ENCODE assay signal across 18 mouse cellular contexts in the genomic region with DNA sequence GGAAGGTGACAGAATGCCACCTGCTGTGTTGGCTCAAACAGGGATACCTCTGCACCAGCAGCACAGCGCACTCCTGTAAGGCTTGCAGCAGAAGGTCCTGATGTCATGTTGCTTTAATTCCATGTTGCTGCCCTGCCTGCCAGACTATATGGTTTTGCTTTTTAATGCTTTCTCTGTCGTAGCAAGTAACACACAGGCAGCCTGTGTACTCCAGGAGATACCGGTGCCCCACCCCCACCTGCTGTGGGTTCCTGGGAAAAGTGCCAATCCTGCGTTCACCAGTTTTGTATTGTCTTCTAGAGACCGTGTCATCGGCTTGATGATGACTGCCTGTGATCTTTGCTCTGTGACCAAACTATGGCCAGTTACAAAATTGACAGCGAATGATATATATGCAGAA. TPM values are rescaled to one million over a fixed set of nuclear protein-coding genes. Genes with fewer than 3 reads are reported as not detected.
A peak's percentile ranks its signal among the peaks of the same experiment; 100 is the strongest.
DNase-seq lines count a peak whose midpoint lies in the region; ATAC-seq and TF ChIP-seq lines count a peak whose summit lies in the region.
"Had no signal": no experiment of that assay in that cellular context is flagged by ENCODE, and none has a peak within 500 bp of the region (broad histone marks: within the 10 kb centered on the region; RNA-seq: fewer than 3 reads in every experiment).

No protein-coding gene starts in this region.

- 34% methylated on average over 7 of the region's 7 CpGs for WGBS in hindbrain, postnatal 0 days
- WGBS in hindbrain, embryonic 10.5 days, result 62% methylated on average over 7 of the region's 7 CpGs

- H3K4me2 ChIP-seq in hindbrain, postnatal 0 days (ENCODE audit: low read depth, low read length), result no peak overlapping the region
- H3K4me2 ChIP-seq: embryonic facial prominence, embryonic 13.5 days; heart, embryonic 11.5 days; hindbrain, embryonic 15.5 days had no signal

- no peak for TF ChIP-seq CTCF in hindbrain, postnatal 0 days (IDR thresholded peaks at IDR 0.05; ENCODE audit: low read depth)

- peaks cover 14% of the 10 kb centered on the region; the same call in 1 of the 2 replicates for H3K36me3 ChIP-seq in hindbrain, postnatal 0 days (ENCODE audit: insufficient read depth, low read length)
- peaks cover 7% of the 10 kb centered on the region; the same call in 1 of the 2 replicates for H3K36me3 ChIP-seq in hindbrain, embryonic 10.5 days

- no peak for ATAC-seq in hindbrain, postnatal 0 days
- no peak for ATAC-seq in erythroid progenitor cell, adult 5-6 weeks (replicated peaks; ENCODE audit: low FRiP score, poor library complexity, severe bottlenecking)
- ATAC-seq: intestine, postnatal 0 days had no signal

- peak; percentile 48 for DNase-seq in hindbrain, postnatal 0 days (ENCODE audit: low spot score)
- DNase-seq in hindbrain, embryonic 10.5 days (ENCODE audit: low spot score), result no peak
- peak; percentile 24 for DNase-seq in MN1 (ENCODE audit: low spot score)
- DNase-seq in brain, adult 2 months (ENCODE audit: low read depth, low spot score), result peak; percentile 60
- DNase-seq in cerebellum, adult 8-10 months, result peak; percentile 51
- DNase-seq in ovary, postnatal 14 days (ENCODE audit: low spot score), result no peak
- DNase-seq in adrenal gland, postnatal 14 days, result no peak
- DNase-seq: adrenal gland, adult 8-10 months; B cell, adult 2 months; heart, postnatal 10 days; lung, adult 2 months; thymus, postnatal 25 days had no signal

- no peaks in the 10 kb centered on the region for H3K9me3 ChIP-seq in hindbrain, postnatal 0 days (ENCODE audit: low read length)
- no peaks in the 10 kb centered on the region for H3K9me3 ChIP-seq in hindbrain, embryonic 10.5 days
- H3K9me3 ChIP-seq: embryonic facial prominence, embryonic 13.5 days; hindbrain, embryonic 15.5 days had no signal

- no peak overlapping the region for H3K4me3 ChIP-seq in hindbrain, postnatal 0 days (ENCODE audit: low read length)
- no peak overlapping the region for H3K4me3 ChIP-seq in hindbrain, embryonic 10.5 days
- H3K4me3 ChIP-seq: embryonic facial prominence, embryonic 13.5 days; hindbrain, embryonic 15.5 days had no signal

- no peaks in the 10 kb centered on the region for H3K4me1 ChIP-seq in hindbrain, postnatal 0 days (ENCODE audit: insufficient read depth, low read length)
- H3K4me1 ChIP-seq in hindbrain, embryonic 10.5 days (replicated peaks), result peaks cover 50% of the 10 kb centered on the region

- H3K9ac ChIP-seq in hindbrain, postnatal 0 days (replicated peaks; ENCODE audit: low read length), result no peak overlapping the region
- H3K9ac ChIP-seq: embryonic facial prominence, embryonic 13.5 days; hindbrain, embryonic 15.5 days had no signal

- no peak overlapping the region for H3K27ac ChIP-seq in hindbrain, postnatal 0 days
- H3K27ac ChIP-seq in hindbrain, embryonic 10.5 days, result no peak overlapping the region
- H3K27ac ChIP-seq: embryonic facial prominence, embryonic 13.5 days; hindbrain, embryonic 15.5 days had no signal

- no peaks in the 10 kb centered on the region for H3K27me3 ChIP-seq in hindbrain, postnatal 0 days (ENCODE audit: insufficient read depth, low read length)
- H3K27me3 ChIP-seq in hindbrain, embryonic 10.5 days (ENCODE audit: insufficient read depth, poor library complexity, severe bottlenecking), result no peaks in the 10 kb centered on the region
- H3K27me3 ChIP-seq: embryonic facial prominence, embryonic 13.5 days; hindbrain, embryonic 15.5 days had no signal

RNA-seq across cellular contexts. Expression of a gene that starts 13.7 kb away (rescaled TPM):
- total RNA-seq in hindbrain, postnatal 0 days (2014; rRNA removed), result 0.84 and 2.3 TPM in 2 replicates
- 2.8 TPM in 2 replicates for polyA plus RNA-seq in hindbrain, postnatal 0 days (2015; fragmentation: Nextera tagmentation; extraction: Ambion mirVana)
- polyA plus RNA-seq in hindbrain, embryonic 10.5 days (2016; fragmentation: Nextera tagmentation; extraction: Ambion mirVana), result 2.9 and 3.1 TPM in 2 replicates
- not detected in 2 replicates for total RNA-seq in erythroid progenitor cell, adult 5-6 weeks (2015; ENCODE audit: low replicate concordance)
- 1.1 and 1.3 TPM in 2 replicates for total RNA-seq in erythroid progenitor cell, adult 5-6 weeks (2017; ENCODE audit: low replicate concordance)
- 1.7 and 1.9 TPM in 2 replicates for total RNA-seq in adrenal gland, postnatal 14 days (2021)
- polyA plus RNA-seq: small intestine, adult 2 months had no signal

Comparison
In these comparisons a context has a peak if more than half of its experiments do, and no peak if none do; other contexts are left out.
1. DNase-seq: peak in hindbrain, postnatal 0 days (single experiment), MN1 (single experiment), brain, adult 2 months (single experiment) and cerebellum, adult 8-10 months (single experiment); none in hindbrain, embryonic 10.5 days (single experiment), ovary, postnatal 14 days (single experiment) and adrenal gland, postnatal 14 days (single experiment).